Mouse (Mus musculus): ENCODE results near the gene 4933424G06Rik.

GRCm38 (mm10) chr1:36707166-36707565 is 2.8 kb upstream of the 4933424G06Rik start:
- TF ChIP-seq POLR2A (IDR thresholded peaks at IDR 0.05; ENCODE audit: borderline replicate concordance, extremely low read depth, insufficient read depth, insufficient read length, poor library complexity, severe bottlenecking) (no peak), CTCF (IDR thresholded peaks at IDR 0.05; ENCODE audit: borderline replicate concordance, extremely low read depth, insufficient read depth, insufficient read length) (no peak)
